Mouse (Mus musculus): ENCODE data around the gene Ralgapb. TPM values are rescaled to one million over a fixed set of nuclear protein-coding genes. Genes with fewer than 3 reads are reported as not detected.

Ralgapb gene
- polyA plus RNA-seq (2012; ENCODE audit: insufficient read depth, insufficient read length, missing spikeins), result 16.9 and 18.8 TPM in 2 replicates

DNA sequence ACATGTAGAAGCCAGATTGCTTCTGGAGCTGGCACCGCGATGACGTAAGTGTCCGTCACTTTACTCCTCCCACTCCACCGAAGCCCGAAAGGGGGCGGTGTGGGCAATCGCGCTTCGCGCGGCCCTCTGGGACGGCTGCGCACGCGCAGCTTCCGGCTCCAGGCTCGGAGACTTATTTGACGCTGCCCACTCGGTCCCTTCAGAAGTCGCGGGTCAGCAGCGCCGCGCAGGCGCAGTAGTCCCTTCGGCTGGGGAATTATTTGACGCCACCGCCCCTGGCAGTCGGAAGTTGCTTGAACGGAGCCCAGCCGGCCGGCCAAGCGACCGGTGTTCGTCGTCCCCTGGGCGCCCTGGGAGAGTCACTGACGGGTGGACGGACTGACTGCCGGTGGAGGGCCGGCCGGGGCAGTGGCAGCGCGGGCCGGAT, at the start of gene Ralgapb:
Gene Ralgapb (plus strand): TSS at position 254 of the 427 bp plus-strand sequence.
- Histone ChIP-seq H3K27ac (replicated peaks; ENCODE audit: low read depth, low read length) (peak within 1 kb of the TSS; percentile 77), H3K4me1 (ENCODE audit: control insufficient read depth, insufficient read depth, insufficient read length, low read length) (peaks cover 16% of the 10 kb centered on the region)

DNA sequence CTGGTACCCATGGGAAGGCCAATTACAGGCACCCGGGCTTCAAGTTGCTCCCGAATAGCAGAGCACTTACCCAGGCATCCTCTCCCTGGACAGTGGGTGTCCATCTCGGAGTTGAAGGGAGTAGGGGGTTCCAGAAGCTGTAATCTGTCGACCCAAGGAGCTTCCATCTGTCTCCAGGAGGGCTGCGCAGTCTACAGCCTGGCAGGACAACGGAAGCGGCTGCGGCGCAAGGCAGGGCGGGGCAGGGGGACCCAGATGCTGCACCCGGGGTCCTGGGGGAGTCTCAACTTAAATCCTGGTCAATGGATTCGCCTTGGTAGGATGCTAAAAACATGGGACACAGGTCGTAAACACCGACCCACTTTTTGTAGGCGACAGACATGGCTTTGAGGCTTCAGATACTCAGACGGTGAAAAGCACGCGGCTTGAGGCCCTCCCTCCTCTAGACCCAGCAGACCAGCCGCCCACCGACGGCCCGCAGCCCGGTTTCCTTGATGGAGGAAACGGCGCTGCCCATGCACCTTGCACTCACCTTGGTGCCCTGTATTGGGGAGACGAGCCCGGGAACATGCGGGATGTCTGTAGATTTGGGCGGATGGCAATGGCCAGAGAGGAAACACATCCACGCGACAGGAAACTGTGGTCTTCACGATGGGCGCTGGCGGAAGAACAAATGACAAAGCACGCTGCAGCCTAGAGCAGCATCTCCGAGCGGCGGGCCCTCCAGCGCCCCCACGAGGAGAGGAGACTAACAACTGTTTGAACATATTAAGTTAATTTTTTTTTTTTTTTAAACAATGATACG, 48.6 kb upstream of the Ralgapb start:
- H3K4me3 ChIP-seq (ENCODE audit: insufficient read depth, low read depth, low read length), result peak overlapping the region; percentile 62
- H3K4me1 ChIP-seq (ENCODE audit: control insufficient read depth, insufficient read depth, insufficient read length, low read length), result no peaks in the 10 kb centered on the region
- H3K27ac ChIP-seq (replicated peaks; ENCODE audit: low read depth, low read length), result no peak overlapping the region

More for the DNA sequence above, at the start of gene Ralgapb:
- H3K4me3 ChIP-seq (ENCODE audit: insufficient read depth, low read depth, low read length), result peak within 1 kb of the TSS; percentile 98

DNA sequence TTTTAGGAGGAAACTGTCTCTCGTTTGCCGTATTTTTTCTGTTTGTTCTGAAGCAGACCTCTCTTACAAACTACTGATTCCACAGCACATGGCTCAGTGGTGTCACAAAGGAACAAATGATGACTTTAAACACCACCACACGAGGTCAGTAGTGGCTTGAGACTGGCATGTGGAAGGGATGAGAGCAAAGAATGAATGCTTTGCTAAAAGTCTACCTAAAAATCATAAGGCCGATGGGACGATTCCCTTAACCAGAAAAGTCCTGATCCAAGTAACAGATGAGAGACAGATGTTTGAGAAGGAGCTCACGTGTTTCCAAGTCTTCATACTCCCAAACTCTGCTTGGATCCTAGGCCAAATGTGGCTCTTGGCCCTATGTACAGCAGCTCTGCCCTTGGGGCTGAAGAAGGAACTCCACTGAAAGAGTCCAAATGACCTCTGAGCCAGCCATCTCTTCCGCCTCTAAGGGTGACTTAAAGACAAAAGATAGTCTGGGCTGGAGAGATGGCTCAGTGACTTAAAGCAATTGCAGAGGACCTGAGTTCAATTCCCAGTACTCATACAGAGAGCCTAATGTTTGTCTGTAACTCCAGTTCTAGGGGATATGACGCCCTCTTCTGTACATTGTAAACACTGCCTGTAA, 47.8 kb upstream of the Ralgapb start:
- Histone ChIP-seq H3K27ac (replicated peaks; ENCODE audit: low read depth, low read length) (peak overlapping the region; percentile 46; the same call in 1 of the 2 replicates), H3K4me1 (ENCODE audit: control insufficient read depth, insufficient read depth, insufficient read length, low read length) (no peaks in the 10 kb centered on the region), H3K4me3 (ENCODE audit: insufficient read depth, low read depth, low read length) (peak overlapping the region; percentile 62)

DNA sequence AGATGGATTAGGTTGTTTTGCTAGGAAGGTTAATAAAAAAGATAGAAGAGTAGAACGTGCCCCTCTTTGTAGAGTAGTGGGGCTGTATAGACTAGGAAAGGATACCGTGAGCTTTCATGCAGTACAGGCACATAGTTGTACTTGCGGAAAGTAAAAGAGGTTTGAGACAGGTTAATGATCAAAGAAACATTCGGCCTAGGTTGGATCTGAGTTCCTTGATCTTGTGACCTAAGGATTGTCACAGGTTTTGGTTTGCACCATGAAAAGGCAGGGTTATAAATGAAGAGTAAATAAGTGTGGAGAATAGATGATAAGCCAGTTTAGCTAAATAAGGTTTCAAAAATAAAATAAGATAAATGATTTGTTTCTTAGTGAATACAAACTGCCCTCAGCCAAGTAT, 45.5 kb upstream of the Ralgapb start:
- Histone ChIP-seq H3K27ac (replicated peaks; ENCODE audit: low read depth, low read length) (no peak overlapping the region), H3K4me1 (ENCODE audit: control insufficient read depth, insufficient read depth, insufficient read length, low read length) (no peaks in the 10 kb centered on the region), H3K4me3 (ENCODE audit: insufficient read depth, low read depth, low read length) (no peak overlapping the region)

DNA sequence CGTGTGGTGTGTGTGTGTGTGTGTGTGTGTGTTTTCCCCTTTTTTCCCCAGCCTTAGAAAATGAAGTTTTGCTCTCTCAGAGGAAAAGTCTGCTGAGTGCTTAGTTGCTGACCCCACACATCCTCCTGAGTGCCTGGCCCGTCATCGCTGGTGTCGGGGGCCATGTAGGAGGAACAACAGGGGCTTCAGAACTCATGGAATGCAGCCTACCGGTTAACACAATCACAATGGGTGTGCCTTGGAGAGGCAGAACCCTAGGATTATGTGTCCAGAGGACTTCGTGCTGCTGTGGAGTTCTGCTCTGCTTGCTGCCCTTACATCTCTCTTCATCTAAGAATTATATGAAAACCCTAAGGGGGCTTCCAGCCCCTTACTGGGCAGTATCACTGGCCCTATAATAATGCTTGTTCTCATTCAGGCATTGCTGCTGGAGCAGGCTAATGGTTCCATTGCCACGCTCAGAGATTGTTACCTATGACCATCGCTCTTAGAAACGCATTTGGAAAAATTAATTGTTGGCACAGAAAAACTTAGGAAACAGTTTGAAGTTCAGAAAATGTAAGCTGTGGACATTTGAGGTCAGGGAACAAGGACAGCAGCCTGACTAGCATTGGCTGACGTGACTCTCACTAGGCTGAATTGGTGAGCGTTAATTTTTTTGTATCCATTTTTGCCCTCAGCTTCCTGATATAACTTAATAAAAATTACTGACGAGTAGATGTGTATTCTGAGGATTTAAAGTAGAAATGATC, 44.4 kb upstream of the Ralgapb start:
- H3K4me1 ChIP-seq (ENCODE audit: control insufficient read depth, insufficient read depth, insufficient read length, low read length), result no peaks in the 10 kb centered on the region
- no peak overlapping the region for H3K4me3 ChIP-seq (ENCODE audit: insufficient read depth, low read depth, low read length)
- no peak overlapping the region for H3K27ac ChIP-seq (replicated peaks; ENCODE audit: low read depth, low read length)

DNA sequence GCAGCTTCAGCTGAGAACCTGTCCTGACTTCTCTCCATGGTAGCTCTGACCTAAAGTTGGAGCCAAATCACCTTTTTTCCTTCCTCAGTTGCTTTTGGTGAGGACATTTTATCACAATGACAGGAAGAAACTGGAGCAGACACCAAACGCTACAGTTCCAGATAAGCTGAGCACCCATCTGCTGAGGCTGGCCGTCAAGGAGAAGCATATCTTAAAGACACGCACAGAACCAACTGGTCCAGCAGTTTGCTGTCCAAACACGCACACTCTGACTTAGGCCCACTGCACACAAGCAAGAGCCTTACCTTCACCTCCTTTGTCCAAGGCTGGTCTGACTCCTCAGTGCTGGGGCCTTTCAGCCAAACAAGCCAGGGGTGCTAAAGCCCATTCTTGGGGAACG, 42.0 kb upstream of the Ralgapb start:
- Histone ChIP-seq H3K27ac (replicated peaks; ENCODE audit: low read depth, low read length) (no peak overlapping the region), H3K4me3 (ENCODE audit: insufficient read depth, low read depth, low read length) (no peak overlapping the region), H3K4me1 (ENCODE audit: control insufficient read depth, insufficient read depth, insufficient read length, low read length) (no peaks in the 10 kb centered on the region)

DNA sequence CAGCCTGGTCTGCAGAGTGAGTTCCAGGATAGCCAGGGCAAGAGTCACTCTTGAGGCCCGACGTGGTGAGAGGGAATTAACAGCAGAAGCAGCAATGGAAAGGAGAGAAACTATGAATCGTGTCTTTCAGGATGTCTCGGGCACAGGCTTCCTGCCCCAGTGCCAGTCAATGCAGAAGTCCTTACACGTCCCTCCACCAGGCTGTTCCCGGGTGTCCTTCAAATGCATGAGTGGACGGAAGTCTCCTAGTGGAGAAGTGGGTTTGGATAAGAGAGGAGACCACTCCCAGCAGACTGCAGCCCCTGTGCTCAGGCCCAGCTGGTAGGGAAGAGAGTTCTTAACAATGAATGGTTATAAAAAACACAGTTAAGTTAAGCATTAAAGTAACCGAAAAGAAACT, 41.3 kb upstream of the Ralgapb start:
- no peaks in the 10 kb centered on the region for H3K4me1 ChIP-seq (ENCODE audit: control insufficient read depth, insufficient read depth, insufficient read length, low read length)
- no peak overlapping the region for H3K27ac ChIP-seq (replicated peaks; ENCODE audit: low read depth, low read length)
- no peak overlapping the region for H3K4me3 ChIP-seq (ENCODE audit: insufficient read depth, low read depth, low read length)

DNA sequence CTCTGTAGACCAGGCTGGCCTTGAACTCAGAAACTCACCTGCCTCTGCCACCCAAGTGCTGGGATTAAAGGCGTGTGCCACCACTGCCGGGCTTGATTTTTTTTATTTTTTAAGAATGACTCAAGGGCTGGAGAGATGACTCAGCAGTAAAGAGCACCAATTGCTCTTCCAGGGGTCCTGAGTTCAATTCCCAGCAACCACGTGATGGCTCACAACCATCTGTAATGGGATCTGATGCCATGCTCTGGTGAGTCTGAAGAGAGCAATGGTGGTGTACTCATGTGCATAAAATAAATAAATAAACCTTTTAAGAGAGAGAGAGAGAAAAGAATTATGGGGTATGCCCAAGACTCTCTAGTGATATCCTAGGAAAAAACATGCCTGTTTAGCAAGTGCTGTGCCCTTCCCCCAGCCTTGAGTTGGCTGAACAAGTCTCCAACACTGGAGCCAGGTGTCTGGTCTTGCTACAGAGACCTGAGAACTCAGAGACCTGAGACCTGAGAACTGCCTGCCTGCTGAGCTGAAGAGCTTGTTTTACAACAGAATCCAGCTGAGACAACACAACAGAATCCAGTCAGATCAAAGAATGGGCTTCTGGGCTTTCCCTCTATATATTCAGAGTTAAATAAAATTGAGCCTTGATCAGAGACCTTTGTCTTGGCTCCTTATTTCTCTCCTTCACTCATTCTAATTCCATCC, 40.0 kb upstream of the Ralgapb start:
- Histone ChIP-seq H3K27ac (replicated peaks; ENCODE audit: low read depth, low read length) (no peak overlapping the region), H3K4me3 (ENCODE audit: insufficient read depth, low read depth, low read length) (no peak overlapping the region), H3K4me1 (ENCODE audit: control insufficient read depth, insufficient read depth, insufficient read length, low read length) (no peaks in the 10 kb centered on the region)

DNA sequence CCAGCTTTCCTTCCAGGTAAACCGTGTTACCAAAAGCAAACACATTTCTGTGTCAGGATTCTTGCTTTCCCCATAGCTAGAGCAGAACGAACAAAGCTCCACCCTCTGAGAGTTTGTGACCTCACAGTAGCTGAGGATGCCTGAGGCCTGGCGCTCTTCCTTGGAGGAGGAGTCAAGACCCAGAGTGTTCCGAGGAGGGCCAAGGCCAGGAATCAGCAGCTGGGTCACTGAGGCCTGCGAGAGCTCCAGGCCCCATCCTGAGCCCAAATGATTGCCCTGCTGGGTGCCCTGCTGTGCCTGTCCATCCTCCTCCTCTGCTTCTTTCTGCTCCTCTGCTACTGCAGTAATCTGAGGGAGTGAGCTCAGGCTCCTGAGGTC, 39.5 kb upstream of the Ralgapb start:
- Histone ChIP-seq H3K4me1 (ENCODE audit: control insufficient read depth, insufficient read depth, insufficient read length, low read length) (no peaks in the 10 kb centered on the region), H3K4me3 (ENCODE audit: insufficient read depth, low read depth, low read length) (no peak overlapping the region), H3K27ac (replicated peaks; ENCODE audit: low read depth, low read length) (no peak overlapping the region)

DNA sequence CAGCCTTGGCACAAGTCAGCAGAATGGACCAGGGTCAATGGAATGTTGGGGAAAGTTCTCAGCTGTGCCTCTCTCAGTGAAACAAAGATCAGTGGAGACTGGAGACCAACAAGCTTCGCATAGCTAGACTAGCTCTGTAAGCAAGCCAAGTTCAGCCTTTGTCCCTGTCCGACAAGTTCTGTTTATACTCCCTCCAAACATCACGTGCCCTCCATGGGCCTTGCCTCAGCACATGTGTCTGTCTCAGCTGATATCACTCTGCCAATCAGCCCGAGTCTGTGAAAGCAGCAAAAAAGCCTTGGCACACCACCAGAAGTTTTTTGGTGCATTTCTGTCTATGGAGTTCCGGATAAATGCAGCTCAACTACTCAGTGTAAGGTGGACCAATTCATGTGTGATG, 36.6 kb upstream of the Ralgapb start:
- H3K27ac ChIP-seq (replicated peaks; ENCODE audit: low read depth, low read length), result no peak overlapping the region
- H3K4me1 ChIP-seq (ENCODE audit: control insufficient read depth, insufficient read depth, insufficient read length, low read length), result no peaks in the 10 kb centered on the region
- no peak overlapping the region for H3K4me3 ChIP-seq (ENCODE audit: insufficient read depth, low read depth, low read length)

DNA sequence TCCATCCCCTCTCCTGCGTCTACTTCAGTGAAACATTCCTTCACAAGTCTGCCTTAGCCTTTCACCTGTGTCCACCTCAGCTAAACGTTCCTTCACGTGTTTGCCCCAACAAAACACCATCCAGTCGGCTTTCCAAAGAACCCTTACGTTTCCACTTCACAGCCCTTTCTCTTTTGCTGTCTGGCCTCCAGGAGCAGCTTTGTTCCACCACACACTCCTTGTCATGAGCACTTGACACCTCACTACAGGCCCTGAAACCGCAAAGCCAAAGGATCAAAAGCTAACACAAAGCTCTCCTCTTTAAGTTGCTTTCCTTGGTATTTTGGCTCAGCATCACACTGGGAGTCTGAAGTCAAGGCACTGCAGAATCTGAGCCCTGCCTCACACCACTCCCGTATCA, 36.1 kb upstream of the Ralgapb start:
- Histone ChIP-seq H3K4me1 (ENCODE audit: control insufficient read depth, insufficient read depth, insufficient read length, low read length) (no peaks in the 10 kb centered on the region), H3K27ac (replicated peaks; ENCODE audit: low read depth, low read length) (no peak overlapping the region), H3K4me3 (ENCODE audit: insufficient read depth, low read depth, low read length) (no peak overlapping the region)

DNA sequence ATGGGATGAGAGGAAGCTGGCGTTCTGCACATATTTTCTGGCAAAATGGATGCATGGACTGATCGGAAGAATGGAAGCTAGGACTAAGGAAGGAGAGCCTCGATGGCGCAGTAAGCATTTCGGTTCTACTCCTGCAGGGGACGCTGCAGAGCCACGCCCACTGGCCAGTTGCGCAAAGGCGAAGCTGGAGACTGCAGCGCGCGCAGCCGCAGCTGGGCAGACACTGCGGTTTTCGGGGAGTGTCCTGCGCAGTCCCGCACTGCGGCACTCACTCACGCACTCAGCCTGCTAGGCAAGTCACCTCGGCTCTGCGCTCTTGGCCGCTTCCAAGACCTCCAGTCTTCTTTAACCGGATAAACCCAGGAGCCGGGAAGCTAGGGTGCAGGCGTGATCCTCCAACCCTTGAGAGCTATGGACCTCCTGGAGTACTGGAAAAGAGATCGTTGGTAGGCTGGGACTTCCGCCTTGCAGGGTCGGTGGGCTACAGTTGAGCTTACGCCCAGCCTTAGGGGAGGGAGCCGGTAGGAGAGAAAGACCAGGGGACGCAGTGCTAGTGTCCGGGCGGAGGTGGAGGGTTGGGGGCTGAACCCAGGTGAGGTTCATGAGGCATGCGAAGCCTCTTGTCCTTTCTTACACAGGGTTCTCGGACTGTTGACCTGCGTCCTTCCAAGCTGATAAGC, 34.1 kb upstream of the Ralgapb start, which contains the start of gene Snhg11:
Gene Snhg11 (plus strand): TSS at position 196 of the 680 bp plus-strand sequence.
- H3K27ac ChIP-seq (replicated peaks; ENCODE audit: low read depth, low read length), result no peak within 1 kb of the TSS
- H3K4me3 ChIP-seq (ENCODE audit: insufficient read depth, low read depth, low read length), result peak within 1 kb of the TSS; percentile 32
- no peaks in the 10 kb centered on the region for H3K4me1 ChIP-seq (ENCODE audit: control insufficient read depth, insufficient read depth, insufficient read length, low read length)

DNA sequence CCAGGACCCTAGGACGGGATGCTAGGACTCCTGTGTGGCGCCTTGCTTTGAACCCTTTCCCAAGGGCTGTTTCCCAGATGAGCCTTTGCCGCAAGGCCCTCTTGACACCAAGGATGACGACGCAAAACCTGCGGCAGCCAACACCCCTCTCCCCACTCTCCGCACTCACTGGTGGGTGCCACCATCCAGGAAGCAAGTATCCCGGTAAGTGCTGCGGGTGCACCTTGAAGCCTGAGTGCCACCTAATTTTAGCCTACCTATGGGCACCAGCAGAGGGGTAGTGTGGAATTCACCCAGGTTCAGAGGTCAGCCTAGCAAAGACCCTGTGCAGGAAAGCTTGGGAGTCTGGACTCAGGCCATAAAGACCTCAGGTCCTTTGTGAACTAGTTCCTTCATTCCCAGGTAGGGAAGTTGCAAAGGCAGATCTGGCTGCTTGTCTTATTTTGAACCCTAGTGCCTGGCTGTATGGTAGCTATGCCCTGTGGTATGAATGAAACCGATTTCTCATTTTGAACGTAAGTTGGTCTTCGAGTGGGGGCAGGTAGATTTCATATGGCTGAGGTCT, 33.4 kb upstream of the Ralgapb start:
- Histone ChIP-seq H3K4me3 (ENCODE audit: insufficient read depth, low read depth, low read length) (no peak overlapping the region), H3K4me1 (ENCODE audit: control insufficient read depth, insufficient read depth, insufficient read length, low read length) (no peaks in the 10 kb centered on the region), H3K27ac (replicated peaks; ENCODE audit: low read depth, low read length) (no peak overlapping the region)

DNA sequence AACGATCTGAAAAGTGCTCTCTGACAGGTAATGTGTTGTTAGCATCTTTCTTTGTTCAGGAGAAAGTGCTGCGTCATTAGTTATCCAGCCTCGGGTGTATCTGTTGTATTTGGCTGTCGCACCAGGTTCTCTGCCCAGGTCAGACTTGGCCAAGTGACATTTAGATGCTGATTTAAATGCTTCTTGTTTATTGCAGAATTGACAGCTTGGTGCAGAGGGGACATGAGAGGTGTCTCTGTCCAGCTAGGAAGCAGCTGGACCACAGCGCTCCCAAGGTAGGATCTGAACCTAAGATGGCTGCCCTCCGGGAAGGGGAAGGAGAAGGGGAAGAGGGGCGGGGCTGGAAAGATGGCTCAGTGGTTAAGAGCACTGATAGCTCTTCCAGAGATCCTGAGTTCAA, 32.9 kb upstream of the Ralgapb start:
- H3K4me3 ChIP-seq (ENCODE audit: insufficient read depth, low read depth, low read length), result no peak overlapping the region
- H3K27ac ChIP-seq (replicated peaks; ENCODE audit: low read depth, low read length), result no peak overlapping the region
- H3K4me1 ChIP-seq (ENCODE audit: control insufficient read depth, insufficient read depth, insufficient read length, low read length), result no peaks in the 10 kb centered on the region
